Mouse (Mus musculus): ENCODE data around the gene Akap1.
A peak's percentile ranks its signal among the peaks of the same experiment; 100 is the strongest.

DNA sequence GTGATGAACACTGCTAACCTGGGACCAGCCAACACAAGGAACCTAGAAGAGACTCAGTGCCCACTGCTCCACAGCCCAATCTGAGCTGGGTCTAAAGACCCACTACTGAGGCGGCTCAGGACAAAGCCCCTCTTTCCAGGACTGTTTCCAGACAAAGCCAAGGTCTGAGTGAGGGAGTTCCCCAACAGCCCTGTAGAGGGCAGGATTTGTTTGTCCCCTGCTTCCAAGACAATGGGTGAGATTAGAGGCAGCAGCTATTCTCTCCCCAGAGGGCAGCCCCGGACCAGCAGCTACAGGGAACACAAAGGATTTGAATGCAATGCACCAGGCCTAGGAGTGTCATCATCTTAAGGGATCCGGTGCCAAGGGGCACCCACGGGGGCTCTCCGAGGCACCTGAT is 15.8 kb downstream of the Akap1 start:
- TF ChIP-seq MYOG (IDR thresholded peaks at IDR 0.05; ENCODE audit: control insufficient read depth, extremely low read depth, insufficient read length) = no peak
- peak; percentile 50 for TF ChIP-seq CTCF (IDR thresholded peaks at IDR 0.05; ENCODE audit: control insufficient read depth, insufficient read depth, insufficient read length)
- TF ChIP-seq USF1 (IDR thresholded peaks at IDR 0.05; ENCODE audit: low read depth) = no peak
- no peak for TF ChIP-seq MAX (IDR thresholded peaks at IDR 0.05)
- no peak for TF ChIP-seq FOSL1 (IDR thresholded peaks at IDR 0.05; ENCODE audit: insufficient read depth, low read length, poor library complexity, severe bottlenecking)
- TF ChIP-seq MYOD1 (IDR thresholded peaks at IDR 0.05; ENCODE audit: control insufficient read depth, insufficient read length, low read depth) = no peak
